Mouse (Mus musculus) cerebellum, adult 11 months (tissue): ENCODE measurements at regions not wholly inside any gene's neighbourhood (a gene's known extent, or its start where the extent isn't known, plus 50 kb on each side); places are given as distances from the start of the nearest gene placed in this dataset.

ENCODE experiments used
- DNase-seq: peaks from one replicate; pipeline ENCODE4 v3.0.0; 2022

DNA sequence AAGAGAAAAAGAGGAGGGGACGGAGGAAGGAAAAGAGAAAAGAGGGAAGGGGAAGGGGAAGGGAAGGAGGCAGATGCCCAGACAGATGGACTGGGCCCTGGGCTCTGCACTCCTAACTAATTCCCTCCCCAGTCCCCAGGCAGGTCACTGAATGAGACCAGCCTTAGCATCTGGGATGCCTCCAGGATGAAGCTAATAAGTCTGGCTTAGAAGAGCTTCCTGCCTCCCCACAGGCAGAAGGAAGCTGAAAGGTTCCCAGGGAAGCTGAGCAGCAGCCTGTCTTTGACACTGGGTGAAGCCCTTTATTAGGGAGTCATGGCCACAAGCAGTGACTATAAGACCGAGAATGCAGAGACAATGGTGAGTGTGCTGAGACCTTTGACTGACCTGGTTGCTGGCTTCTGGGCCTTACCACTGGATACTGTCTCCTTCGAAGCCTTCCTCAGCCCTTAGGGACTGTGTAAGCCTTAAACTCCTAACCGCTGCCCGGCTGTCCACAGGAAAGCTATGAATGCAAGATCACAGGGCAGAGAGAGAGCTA, 76.7 kb upstream of the Bod1 start:
- no peak for DNase-seq

DNA sequence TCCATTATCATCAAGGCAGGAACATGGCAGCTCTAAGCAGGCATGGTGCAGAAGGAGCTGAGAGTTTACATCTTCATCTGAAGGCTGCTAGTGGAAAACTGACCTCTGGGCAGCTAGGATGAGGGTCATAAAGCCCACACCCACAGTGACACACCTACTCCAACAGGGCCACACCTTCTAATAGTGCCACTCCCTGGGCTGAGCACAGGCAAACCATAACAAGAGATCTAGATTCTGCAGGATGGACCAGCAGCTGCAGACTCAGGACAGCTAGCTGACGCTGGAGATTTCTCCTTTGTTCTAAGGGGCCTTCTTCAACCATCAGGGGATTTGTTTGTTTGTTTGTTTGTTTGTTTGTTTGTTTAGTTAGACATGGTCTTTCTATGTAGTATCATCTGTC, 79.6 kb upstream of the Bod1 start:
- DNase-seq: no peak

DNA sequence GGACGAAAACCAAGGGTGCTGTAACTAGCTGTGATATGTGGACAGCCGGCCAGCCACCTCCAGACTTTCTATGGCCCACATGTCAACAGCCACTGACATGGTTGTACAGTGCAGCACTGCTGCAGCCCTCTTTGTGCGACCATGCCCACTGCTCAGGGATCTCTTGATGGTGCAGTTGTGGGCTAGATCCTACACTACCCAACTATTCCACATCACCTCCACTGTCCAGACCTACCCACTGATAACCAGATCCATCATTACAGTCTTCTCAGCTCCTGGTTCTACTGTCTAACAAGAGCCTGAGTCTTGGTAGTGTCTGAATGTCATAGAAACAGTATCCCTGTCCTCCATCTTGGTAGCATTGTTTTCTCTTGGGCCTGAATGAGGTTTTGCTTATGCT, 81.5 kb upstream of the Bod1 start:
- DNase-seq: no peak

DNA sequence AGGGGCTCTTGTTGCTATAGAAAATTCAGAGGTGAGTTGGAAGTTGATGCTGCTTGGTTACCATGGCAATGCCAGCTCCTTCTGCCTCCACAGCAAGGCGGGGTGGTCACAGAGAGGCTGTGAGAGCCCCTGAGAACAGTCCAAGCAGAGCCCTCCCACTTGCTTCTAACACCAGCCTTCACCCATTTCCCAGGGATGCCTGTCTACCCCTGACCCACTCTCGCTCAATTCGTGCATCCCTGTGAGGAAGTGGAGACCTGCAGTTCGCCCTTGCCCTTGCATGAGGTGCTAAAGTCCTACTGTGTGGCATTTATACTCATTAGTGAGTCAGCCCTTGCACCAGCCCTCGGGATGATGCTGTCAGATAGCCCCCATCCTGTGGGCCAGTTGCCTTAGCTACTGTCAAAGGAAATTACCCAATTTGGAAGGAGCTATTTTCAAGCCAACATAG, 82.1 kb upstream of the Bod1 start:
- no peak for DNase-seq

DNA sequence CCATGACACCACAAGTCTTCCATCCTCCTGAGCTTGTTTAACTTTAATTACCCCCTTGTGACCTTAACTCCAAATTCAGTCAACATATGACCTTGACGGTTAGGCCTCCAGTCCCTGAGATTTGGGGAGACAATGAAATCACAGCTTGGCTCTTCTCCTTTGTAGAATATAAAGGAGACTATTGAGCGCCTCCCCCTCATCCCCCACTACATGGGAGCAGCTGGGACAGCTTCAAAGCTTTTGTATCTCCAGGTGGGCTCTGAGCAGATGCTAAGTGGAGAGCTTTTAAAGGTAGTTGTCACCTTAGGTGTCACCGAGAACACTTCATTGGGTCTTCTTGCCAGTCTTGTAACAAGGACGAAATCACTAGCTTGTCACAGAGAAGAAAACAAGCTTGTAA, 82.7 kb upstream of the Bod1 start:
- no peak for DNase-seq

DNA sequence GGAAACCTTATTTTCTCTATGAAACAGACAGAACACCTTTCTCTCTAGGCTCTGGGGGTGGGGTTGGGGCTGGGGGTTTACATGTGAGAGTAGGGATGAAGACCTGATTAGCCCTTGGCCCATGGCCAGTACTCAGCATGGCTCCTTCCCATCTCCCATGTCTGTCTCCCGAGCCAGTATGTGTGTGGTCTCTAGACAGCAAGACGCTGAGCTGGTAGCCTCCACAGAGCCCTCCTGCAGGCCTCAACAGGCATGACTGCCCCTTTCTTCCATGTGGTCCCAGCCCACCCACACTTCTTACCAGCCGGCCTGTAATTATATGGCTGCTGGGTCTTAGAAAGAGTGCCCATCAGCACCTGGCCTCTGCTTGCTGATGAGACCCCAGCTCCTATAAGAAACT, 84.2 kb upstream of the Bod1 start:
- no peak for DNase-seq

DNA sequence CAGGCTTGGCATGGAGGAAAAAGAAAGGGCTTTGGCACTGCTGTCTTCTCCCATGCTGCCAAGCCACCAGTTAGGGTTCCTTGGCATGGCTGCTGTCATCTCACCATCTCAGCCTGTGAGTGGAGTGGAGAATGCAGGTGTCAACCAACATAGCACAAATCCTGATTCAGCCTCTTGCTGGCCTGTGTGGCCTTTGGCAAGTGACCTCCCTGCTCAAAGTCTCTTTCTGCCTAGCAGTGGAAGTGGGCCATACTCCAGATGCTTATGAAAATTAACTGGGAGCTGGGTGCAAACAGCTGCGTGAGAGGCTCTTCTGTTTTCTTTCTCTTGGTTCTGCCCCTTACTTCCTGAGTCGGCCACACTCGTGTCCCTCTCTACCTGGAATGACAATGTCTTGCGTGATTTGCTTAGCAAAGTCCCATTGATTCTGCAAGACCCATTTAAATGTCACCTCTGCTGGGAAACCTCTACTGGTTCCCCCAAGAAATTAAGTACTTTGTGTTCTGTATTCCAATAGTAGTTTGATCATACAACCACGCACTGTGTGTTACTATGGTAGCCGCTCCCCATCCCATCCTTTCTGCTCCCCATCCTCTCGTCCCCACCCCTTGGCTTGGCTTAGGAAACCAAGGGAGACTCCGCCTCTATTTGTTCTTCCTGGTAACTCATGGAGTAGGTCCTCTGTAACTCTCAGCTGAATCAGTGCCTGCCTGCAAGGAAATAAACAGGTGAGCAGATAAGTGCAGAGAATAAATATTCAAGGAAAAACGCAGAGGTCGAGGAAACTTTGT, 84.9 kb upstream of the Bod1 start:
- DNase-seq: no peak

DNA sequence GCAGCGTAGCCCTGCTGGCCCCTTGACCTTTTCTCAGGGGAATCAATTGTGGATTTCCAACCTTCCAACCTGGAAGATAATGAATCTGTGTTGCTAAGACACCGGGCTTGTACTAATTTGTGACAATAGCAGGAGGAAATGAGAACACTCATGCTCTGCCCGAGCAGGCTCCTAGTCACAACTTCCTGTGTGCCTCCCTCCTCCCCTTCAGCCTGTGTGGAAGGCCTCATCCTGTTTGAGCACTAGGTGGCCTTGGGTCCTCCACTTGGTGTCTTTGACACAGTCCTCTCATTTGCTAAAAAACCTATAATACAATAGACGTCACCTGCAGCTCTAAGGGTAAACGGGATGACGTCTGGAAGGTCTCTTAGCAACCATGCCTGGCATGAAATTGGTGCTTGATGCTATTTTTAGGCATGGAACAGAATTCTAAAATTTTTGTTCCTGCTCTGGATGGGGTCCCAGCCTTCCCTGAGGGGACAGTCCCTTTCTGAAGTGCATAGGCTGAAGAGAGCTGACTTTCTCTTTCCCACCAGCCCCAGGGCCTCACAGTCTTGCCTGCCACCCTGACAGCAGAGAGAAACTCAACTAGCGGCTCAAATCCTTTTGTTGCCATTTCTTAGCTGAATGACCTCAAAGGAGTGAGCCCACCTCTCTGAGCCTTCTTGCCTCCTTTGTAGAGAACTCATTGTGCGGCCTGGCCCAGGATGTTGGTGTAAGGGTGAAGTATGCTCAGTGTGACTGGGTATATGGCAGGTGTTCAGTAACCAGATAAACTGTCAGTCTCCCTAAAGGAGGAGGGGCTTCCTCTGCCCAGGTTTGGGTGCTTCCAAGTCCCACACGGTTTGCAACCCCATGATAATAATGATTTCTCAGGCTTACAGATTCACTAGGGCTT, 88.4 kb upstream of the Bod1 start:
- no peak for DNase-seq

DNA sequence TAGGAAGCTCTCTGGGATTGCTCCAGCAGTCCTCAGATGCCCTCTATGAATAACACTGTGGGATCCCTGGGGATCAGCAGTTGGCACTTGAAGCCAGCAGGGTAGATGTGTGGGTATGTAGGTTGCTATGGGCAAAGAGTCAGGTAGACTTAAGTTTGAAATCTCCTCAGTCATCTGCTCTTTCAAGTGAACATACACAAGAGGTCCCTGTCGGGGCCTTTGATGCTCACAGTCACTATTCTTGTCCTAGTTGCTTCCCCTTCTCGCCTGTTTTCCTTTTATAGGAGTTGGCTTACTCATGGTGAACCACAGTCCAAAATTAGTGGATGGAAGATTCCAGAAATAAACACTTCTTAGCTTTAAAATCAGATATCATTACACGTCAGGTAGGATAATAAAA, 92.2 kb upstream of the Bod1 start:
- no peak for DNase-seq

DNA sequence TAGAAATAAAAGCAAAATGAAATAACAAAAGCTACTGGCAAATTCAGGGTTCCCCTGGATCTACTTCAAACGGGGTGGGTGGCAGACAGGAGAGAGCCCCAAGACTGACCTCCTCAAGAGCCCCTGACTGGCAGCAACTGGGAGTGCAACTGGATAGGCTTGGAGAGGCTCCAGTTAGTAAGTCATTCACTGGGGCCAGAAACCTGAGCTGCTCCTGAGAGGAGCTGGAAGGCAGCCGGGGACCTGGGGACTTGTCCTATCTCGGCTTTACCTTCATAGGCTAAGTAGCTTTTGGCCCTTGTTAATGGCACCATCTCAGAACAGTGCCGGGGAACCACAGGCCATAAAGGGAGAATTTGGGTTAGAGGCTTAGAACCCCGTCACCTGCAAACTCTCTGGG, 94.6 kb upstream of the Bod1 start:
- no peak for DNase-seq

DNA sequence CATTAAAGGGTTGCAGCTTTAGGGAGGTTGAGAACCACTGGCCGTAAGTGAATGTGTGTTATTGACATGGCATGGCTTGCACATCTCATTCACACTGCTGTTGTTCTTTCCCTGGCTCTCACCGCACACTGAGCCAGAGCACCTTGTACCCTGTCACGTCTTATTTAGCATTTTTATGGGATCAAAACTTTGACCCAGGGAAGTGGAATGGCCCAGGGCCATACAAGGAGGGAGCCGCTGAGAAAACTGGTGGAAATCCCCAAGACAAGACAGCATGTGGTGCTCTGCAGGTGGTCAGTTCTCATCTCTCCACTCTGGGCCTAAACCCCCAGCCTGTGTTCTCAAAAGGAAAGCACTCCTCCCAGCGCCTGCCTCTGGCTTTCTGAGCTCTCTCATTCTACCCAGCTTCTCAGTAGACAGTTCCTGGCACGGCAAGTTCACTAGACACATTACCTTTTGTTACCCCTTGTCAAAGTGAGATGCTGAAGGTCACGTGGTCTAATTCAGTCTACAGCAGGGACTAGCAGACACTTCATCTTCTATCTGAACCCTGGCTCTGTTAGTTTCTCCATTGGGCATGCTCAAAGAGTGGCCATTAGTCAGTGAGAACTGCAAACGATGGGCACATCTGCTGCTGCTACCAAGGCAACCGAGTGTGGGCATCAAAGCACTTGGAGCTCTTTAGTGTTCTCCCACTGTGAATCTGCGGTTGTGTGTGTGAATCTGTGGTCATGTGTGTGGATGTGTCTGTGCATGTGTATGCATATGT, 96.2 kb upstream of the Bod1 start:
- DNase-seq: no peak

DNA sequence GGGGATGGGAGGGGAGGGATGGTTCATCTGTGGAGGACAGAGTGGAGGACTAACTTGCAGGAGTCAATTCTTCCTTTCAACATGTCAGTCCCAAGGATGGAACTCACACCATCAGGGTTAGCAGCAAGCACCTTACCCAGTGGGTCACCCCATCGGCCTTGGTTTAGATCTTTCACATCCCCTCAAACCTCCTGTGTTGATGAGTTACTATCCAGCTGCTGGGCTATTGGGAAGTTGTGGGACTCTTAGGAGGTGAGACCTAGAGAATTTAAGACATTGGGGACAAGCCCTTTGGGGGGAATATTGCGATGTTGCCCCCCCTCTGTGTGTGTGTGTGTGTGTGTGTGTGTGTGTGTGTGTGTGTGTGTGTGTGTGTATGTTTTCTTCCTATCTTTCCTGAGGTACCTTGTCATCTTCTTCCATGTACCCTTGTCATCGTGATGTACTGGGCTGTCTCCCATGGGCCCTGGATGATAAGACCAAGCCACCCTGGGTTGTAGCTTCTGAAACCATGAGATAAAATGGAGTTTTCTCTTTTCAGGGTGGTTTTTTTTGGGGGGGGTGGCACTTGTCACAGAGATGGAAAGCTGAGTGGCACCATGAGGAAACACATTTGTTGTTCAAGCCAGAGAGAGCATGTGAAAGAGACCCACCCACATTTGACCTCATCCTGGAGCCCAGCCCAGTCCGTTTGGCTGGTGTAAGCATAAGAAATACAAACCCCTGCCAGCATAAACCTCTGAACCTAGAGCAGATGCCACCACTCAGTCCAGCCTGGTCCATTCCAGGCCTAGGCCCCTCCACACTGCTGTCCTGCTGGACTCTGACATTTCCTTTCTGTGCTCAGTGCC, 98.3 kb upstream of the Bod1 start:
- DNase-seq: peak; percentile 47

DNA sequence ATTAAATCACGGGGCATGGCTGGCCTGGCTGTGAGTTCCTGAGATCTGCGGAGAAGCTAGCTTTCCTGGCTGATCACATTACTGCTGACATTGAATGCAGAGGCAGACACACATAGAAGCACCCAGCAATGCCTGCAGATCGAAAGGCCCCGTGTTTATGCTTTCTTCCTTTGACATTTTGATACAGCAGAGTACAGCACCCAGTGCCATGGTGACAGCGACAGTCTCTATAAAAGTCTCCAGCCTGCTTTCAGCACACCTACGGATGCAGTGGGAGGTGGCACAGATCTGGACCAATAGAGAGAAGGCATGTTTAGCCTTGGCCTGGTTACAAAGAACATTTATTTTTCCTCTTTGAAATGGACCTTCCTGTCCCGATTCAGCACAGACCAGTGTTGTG, 99.2 kb upstream of the Bod1 start:
- no peak for DNase-seq

DNA sequence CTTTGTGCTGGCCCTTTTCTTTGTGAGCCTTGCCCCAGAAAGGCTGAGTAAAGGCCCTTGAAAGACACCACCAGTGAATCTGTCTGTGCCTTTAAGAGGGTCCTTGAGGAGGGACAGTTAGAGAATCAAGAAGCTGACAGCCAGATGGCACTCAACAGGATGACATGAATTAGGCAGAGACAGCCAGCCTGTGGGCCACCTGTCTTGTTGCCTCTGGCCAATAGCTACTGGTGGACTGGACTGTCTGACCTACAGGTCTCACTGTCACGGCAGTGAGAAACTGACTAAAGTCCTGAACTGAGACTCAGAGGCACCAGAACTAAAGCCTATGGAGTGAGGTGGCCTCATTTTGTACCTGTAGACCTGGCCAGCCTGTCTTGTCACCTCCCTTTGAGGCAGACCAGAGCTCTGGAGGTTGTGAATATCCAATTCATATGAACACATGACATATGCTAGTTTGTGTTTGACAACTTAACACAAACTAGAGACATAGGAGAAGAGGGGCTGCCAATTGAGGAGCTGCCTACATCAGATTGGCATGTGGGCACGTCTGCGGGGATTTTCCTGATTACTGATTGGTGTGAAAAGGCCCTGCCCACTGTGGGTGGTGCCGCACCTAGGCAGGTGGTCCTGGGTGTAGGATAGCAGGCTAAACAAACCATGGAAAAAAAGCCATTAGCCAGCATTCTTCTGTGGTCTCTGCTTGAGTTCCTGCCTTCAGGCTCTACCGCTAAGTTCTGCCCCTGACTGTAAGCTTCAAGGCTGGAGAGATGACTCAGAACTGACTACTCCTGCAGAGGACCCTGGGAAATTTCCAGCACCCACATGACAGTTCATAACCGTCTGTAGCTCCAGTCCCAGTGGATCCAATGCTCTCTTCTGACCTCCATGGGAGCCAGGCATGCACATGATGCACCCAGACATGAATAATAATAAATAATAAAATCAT, 100.1 kb upstream of the Bod1 start:
- DNase-seq: peak; percentile 70

DNA sequence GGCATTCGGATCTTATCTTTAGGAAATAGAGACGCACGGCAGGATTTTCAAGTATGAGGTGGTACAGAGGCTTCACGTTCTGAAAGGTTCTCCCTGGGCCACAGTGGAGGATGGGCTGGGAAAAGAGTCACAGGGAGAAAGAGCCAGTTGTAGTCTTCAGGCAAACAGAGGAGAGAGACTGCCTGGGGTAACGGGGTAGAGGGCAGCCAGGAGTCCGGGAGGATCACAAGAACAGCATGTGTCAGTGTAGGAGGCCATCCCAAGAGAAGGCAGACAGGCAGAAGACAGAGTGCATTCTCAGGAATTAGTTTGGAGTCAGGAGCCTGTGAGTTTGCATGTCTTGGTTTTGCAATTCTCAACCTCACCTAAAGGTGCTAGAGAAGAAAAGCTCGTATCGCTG, 94.5 kb upstream of the Cpeb4 start:
- no peak for DNase-seq

DNA sequence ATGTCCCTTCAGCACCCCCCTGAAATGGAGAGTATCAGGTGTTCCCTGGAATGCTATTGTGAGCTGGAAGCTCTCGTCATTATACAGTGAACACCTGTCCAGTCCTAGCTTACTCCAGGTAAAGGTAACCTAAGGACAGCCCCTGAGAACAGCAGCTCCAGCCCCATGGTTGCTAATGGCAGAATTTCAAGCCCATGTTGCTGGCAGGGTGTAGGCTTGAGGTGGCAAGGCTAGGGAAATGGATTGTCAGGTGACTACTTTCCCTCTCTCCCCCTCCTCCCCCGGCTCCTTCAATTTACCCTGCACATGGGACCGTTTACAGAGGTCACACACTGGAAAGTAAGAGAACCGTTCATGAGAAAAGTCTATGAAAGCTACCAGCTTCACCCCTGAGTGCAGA, 93.2 kb upstream of the Cpeb4 start:
- no peak for DNase-seq

DNA sequence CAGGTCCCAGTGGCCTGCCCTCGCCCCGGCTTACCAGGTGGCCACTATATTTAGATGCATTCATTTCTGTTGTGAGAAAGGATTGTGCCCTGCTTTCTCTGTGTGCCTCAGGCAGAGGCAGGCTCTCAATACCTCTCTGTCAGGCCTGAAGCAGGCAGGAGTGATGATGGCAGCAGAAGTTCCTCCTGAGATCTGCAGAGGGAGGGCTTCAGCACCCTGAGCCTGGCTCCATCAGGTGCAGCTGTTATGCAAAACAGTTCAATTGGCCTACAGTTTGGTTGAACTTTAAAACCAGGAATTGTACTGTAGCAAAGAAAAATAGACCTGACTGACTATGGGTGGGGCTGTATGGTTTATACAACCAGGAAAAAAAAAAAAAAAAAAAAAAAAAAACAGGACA, 92.7 kb upstream of the Cpeb4 start:
- no peak for DNase-seq

DNA sequence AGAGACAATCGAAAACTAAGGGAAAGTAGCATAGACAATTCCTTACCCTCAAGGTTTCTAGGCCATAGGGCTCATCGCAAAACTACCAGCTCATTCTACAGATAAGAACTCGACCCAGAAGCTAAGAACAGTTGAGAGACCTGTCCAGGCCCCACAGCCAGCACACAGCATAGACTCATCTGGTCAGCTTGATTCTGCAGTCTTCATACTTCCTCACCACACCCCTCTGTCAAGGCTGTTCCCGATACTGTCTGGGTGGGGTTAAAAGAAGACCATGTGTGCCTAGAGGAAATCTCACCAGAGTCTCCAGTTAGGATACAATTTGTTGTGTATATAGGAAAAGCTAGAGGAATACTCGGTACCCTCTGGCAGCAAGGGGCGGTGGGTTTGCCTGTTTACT, 91.0 kb upstream of the Cpeb4 start:
- no peak for DNase-seq

DNA sequence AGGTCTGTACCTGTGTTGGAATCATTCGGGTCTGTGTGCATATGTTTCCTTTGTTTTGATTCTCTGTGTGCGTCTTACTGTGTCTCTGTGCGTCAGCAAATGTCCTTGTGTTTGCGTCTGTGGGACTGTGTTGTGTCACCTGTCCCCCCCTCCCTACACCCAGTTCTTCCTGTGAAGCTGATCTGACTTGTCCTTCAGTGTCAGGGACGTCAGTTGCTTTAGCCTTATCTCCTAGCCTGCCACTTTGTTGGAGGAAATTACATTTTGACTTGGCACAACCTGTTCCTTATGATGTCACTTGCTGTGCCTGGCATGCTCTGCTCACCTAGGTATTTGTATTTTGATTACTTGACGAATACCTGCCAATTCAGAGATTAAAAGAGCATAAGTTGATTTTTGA, 90.4 kb upstream of the Cpeb4 start:
- no peak for DNase-seq

DNA sequence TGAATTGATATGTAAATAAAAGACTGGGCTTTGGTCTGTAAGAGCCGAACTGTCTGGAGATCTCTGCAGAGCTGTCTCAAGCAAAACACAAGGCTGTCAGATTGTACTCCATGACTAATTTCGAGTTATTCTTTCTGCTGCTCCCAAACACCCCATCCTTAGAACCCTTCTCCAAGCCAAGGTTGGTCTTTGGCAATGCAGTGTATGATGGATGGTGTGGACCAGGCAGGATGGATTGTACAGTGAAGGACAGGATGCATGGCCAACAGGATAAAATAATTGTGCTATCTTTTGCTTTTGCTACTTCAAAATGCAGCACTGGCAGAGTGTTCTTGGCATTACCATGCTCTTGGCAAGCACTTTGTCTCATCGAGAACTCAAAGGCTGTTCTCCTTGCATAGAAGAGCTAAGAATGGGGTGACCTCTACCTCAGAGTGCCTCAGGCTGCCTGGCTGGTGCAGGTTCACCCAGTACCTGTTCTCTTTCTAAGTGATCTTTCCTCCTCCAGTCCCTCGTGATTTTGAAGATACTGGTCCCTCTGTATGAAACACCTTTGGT, 88.4 kb upstream of the Cpeb4 start:
- DNase-seq: no peak
